In genomic region chr9:60065184-60065583, GRCm38 (mm10) we compare ENCODE assay signal across 21 mouse cellular contexts.
DNase-seq lines count a peak whose midpoint lies in the region; ATAC-seq and TF ChIP-seq lines count a peak whose summit lies in the region.
"Had no signal": no experiment of that assay in that cellular context is flagged by ENCODE, and none has a peak within 500 bp of the region (broad histone marks: within the 10 kb centered on the region; RNA-seq: fewer than 3 reads in every experiment).

No protein-coding gene starts in this region.

- intact Hi-C loops in heart, postnatal 25 days (cut with DNase I): no loop called here

- no peak for ATAC-seq in lung, embryonic 14.5 days (ENCODE audit: insufficient read depth)
- ATAC-seq in lung, postnatal 0 days: no peak
- ATAC-seq in lung, embryonic 16.5 days (ENCODE audit: low read depth): 0 out of 2 replicates have a peak, but pooled peaks have one; percentile 20
- ATAC-seq: activated CD4-positive, CD25-positive, alpha-beta regulatory T cell, adult 4 months; CD4-positive, CD25-positive, alpha-beta regulatory T cell, adult 4 months; Patski had no signal

- peaks cover 16% of the 10 kb centered on the region for H3K4me1 ChIP-seq in heart, embryonic 10.5 days
- peaks cover 8% of the 10 kb centered on the region; the same call in 1 of the 2 replicates for H3K4me1 ChIP-seq in lung, embryonic 14.5 days (ENCODE audit: insufficient read depth)
- H3K4me1 ChIP-seq in lung, postnatal 0 days (ENCODE audit: insufficient read depth, low read depth, low read length): no peaks in the 10 kb centered on the region
- peaks cover 3% of the 10 kb centered on the region; the same call in 1 of the 2 replicates for H3K4me1 ChIP-seq in lung, embryonic 16.5 days (replicated peaks; ENCODE audit: control insufficient read depth, insufficient read depth, low read length)

- WGBS in heart, embryonic 10.5 days: 74% methylated on average over 4 of the region's 4 CpGs
- WGBS in lung, embryonic 14.5 days: 67% methylated on average over 4 of the region's 4 CpGs
- WGBS in lung, postnatal 0 days: 60% methylated on average over 4 of the region's 4 CpGs
- WGBS in lung, embryonic 16.5 days: 61% methylated on average over 4 of the region's 4 CpGs

- H3K9me3 ChIP-seq in heart, embryonic 10.5 days: no peaks in the 10 kb centered on the region
- no peaks in the 10 kb centered on the region for H3K9me3 ChIP-seq in lung, embryonic 14.5 days (ENCODE audit: low read depth, low read length)
- H3K9me3 ChIP-seq in lung, postnatal 0 days (ENCODE audit: low read length): no peaks in the 10 kb centered on the region
- no peaks in the 10 kb centered on the region for H3K9me3 ChIP-seq in lung, embryonic 16.5 days (ENCODE audit: control insufficient read depth, low read length)
- H3K9me3 ChIP-seq: G1E had no signal

- TF ChIP-seq EP300 in lung, postnatal 0 days (IDR thresholded peaks at IDR 0.05): no peak

- H3K9ac ChIP-seq in lung, embryonic 14.5 days: no peak overlapping the region
- no peak overlapping the region for H3K9ac ChIP-seq in lung, postnatal 0 days (replicated peaks; ENCODE audit: low read depth)
- H3K9ac ChIP-seq in lung, embryonic 16.5 days (ENCODE audit: low read length): no peak overlapping the region

- no peak overlapping the region for H3K4me3 ChIP-seq in heart, embryonic 10.5 days
- H3K4me3 ChIP-seq in lung, embryonic 14.5 days (ENCODE audit: low read depth, low read length): no peak overlapping the region
- no peak overlapping the region for H3K4me3 ChIP-seq in lung, postnatal 0 days (ENCODE audit: low read depth, low read length)
- H3K4me3 ChIP-seq in lung, embryonic 16.5 days (ENCODE audit: low read length): no peak overlapping the region

- no peak overlapping the region for H3K27ac ChIP-seq in heart, embryonic 10.5 days
- H3K27ac ChIP-seq in lung, embryonic 14.5 days (ENCODE audit: low read depth): no peak overlapping the region
- no peak overlapping the region for H3K27ac ChIP-seq in lung, postnatal 0 days (ENCODE audit: low read length)
- no peak overlapping the region for H3K27ac ChIP-seq in lung, embryonic 16.5 days (ENCODE audit: low read length)

- no peak for TF ChIP-seq CTCF in lung, embryonic 14.5 days (IDR thresholded peaks at IDR 0.05; ENCODE audit: low read depth)
- no peak for TF ChIP-seq CTCF in lung, postnatal 0 days (IDR thresholded peaks at IDR 0.05)

- H3K36me3 ChIP-seq in heart, embryonic 10.5 days: no peaks in the 10 kb centered on the region
- H3K36me3 ChIP-seq in lung, embryonic 14.5 days (ENCODE audit: insufficient read depth): no peaks in the 10 kb centered on the region
- H3K36me3 ChIP-seq in lung, postnatal 0 days (ENCODE audit: insufficient read depth, low read length): no peaks in the 10 kb centered on the region
- no peaks in the 10 kb centered on the region for H3K36me3 ChIP-seq in lung, embryonic 16.5 days (ENCODE audit: control insufficient read depth, insufficient read depth, low read length)
- H3K36me3 ChIP-seq: G1E had no signal

- no peaks in the 10 kb centered on the region for H3K27me3 ChIP-seq in heart, embryonic 10.5 days (ENCODE audit: insufficient read depth, poor library complexity, severe bottlenecking)
- H3K27me3 ChIP-seq in lung, embryonic 14.5 days (ENCODE audit: insufficient read depth, low read length): no peaks in the 10 kb centered on the region
- no peaks in the 10 kb centered on the region for H3K27me3 ChIP-seq in lung, postnatal 0 days (replicated peaks; ENCODE audit: insufficient read depth, low read length)
- no peaks in the 10 kb centered on the region for H3K27me3 ChIP-seq in lung, embryonic 16.5 days (ENCODE audit: control insufficient read depth, insufficient read depth, low read depth, low read length)
- H3K27me3 ChIP-seq: CH12.LX, Patski had no signal

- peak; percentile 70 for DNase-seq in heart, embryonic 10.5 days (ENCODE audit: low spot score)
- DNase-seq in heart, postnatal 25 days (ENCODE audit: low spot score): no peak
- peak; percentile 57 for DNase-seq in lung, embryonic 14.5 days
- DNase-seq in lung, postnatal 0 days (ENCODE audit: low spot score): no peak
- DNase-seq in lung, postnatal 14 days: no peak
- DNase-seq: adrenal gland, adult 2 months; adrenal gland, adult 8-10 months; adrenal gland, postnatal 10 days; adrenal gland, postnatal 14 days; adrenal gland, postnatal 25 days; adrenal gland, postnatal 36 days; B cell, adult 2 months; cerebellum, adult 11 months; cerebellum, adult 11-12 months; cerebellum, adult 18-20 months had no signal

- no peak overlapping the region for H3K4me2 ChIP-seq in lung, embryonic 14.5 days
- H3K4me2 ChIP-seq in lung, postnatal 0 days (replicated peaks; ENCODE audit: low read depth, low read length): no peak overlapping the region
- H3K4me2 ChIP-seq in lung, embryonic 16.5 days (ENCODE audit: low read depth, low read length): no peak overlapping the region

Comparison
In these comparisons a context has a peak if more than half of its experiments do, and no peak if none do; other contexts are left out.
1. DNase-seq: peak in heart, embryonic 10.5 days (single experiment) and lung, embryonic 14.5 days (single experiment); none in heart, postnatal 25 days (single experiment), lung, postnatal 0 days (single experiment) and lung, postnatal 14 days (single experiment).